Mouse (Mus musculus): ENCODE measurements around the gene Agbl5.

Gene Agbl5

DNA sequence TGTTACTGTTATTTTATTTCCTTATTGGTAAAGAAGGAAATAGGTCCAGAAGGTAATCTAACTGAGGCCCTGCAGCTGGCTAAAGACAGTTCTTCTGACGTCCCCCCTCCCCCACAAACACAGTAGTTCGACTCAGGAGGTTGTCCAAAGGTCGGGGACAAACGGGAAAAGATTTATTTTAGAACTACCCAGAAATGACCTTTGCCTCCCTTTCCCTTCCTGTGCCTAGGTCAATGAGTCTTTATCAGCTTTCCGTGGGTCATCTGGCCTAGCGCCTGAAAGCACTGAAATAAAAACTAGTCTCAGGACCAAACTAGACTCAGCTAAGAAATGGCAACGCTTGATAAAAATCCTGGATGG, 20.8 kb downstream of the Agbl5 start:
- no peaks in the 10 kb centered on the region for H3K27me3 ChIP-seq (ENCODE audit: control insufficient read depth, insufficient read depth, low read length, poor library complexity, severe bottlenecking)
- no peak for DNase-seq (ENCODE audit: low read depth, low spot score)
- 0 out of 2 replicates have a peak, but pooled peaks cover 2% of the 10 kb centered on the region for H3K36me3 ChIP-seq (ENCODE audit: control insufficient read depth, insufficient read depth, low read length, poor library complexity, severe bottlenecking)

DNA sequence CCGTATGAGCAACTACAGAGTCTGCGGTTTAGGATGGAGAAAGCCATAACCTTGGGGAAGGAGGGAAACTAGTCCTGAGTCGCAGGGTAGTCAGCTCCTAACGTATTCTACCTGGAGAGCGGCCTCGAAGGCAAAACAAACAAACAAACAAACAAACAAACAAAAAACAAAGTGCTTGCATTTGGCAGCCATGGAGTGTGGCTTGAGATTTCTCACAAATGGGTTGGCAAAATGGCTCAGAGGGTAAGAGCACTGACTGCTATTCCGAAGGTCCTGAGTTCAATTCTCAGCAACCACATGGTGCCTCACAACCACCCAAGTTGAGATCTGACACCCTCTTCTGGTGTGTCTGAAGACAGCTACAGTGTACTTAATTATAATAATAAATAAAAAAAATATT, 21.4 kb downstream of the Agbl5 start:
- no peaks in the 10 kb centered on the region for H3K27me3 ChIP-seq (ENCODE audit: control insufficient read depth, insufficient read depth, low read length, poor library complexity, severe bottlenecking)
- H3K36me3 ChIP-seq (ENCODE audit: control insufficient read depth, insufficient read depth, low read length, poor library complexity, severe bottlenecking): 0 out of 2 replicates have a peak, but pooled peaks cover 2% of the 10 kb centered on the region
- no peak for DNase-seq (ENCODE audit: low read depth, low spot score)

DNA sequence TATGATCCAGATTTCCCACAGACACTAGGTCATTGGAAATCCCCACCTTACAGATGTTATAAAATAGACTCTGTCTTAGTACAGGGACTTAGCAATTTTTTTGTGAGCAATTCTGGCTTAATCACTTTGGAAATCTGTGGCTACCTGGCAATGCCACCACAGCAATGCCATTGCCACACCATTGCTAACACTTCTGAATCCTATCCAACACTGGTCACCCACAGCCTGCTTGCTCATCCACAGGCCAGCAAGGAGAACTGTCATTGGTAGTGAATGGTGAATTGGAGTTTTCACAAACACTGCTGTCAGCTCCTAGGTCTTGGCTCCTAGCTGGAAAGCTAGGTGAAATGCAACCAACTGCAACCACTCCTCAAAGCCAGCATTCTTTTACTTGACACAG, 22.0 kb downstream of the Agbl5 start:
- Histone ChIP-seq H3K27me3 (ENCODE audit: control insufficient read depth, insufficient read depth, low read length, poor library complexity, severe bottlenecking) (no peaks in the 10 kb centered on the region), H3K36me3 (ENCODE audit: control insufficient read depth, insufficient read depth, low read length, poor library complexity, severe bottlenecking) (0 out of 2 replicates have a peak, but pooled peaks cover 1% of the 10 kb centered on the region)
- DNase-seq (ENCODE audit: low read depth, low spot score): no peak

DNA sequence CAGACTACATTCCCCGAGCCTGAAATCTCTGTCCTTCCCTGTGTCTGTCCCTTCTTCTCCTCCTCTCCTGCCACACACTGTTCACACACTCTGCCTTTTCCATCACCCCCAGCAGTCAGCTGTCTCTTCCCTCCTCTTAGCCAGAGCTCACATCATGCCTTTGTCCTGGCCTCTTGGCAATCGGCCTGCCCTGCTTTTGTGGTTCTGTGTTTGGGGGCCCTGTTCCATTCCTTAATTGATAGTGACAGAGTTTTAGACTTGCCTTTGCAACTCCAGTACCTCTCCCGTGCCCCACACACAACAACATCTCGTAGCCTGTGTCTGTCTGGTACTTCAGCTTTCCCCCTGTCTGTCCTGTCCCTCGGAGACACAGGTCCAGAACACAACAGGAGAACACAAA, 23.7 kb downstream of the Agbl5 start:
- Histone ChIP-seq H3K36me3 (ENCODE audit: control insufficient read depth, insufficient read depth, low read length, poor library complexity, severe bottlenecking) (no peaks in the 10 kb centered on the region), H3K27me3 (ENCODE audit: control insufficient read depth, insufficient read depth, low read length, poor library complexity, severe bottlenecking) (no peaks in the 10 kb centered on the region)
- DNase-seq (ENCODE audit: low read depth, low spot score): no peak

DNA sequence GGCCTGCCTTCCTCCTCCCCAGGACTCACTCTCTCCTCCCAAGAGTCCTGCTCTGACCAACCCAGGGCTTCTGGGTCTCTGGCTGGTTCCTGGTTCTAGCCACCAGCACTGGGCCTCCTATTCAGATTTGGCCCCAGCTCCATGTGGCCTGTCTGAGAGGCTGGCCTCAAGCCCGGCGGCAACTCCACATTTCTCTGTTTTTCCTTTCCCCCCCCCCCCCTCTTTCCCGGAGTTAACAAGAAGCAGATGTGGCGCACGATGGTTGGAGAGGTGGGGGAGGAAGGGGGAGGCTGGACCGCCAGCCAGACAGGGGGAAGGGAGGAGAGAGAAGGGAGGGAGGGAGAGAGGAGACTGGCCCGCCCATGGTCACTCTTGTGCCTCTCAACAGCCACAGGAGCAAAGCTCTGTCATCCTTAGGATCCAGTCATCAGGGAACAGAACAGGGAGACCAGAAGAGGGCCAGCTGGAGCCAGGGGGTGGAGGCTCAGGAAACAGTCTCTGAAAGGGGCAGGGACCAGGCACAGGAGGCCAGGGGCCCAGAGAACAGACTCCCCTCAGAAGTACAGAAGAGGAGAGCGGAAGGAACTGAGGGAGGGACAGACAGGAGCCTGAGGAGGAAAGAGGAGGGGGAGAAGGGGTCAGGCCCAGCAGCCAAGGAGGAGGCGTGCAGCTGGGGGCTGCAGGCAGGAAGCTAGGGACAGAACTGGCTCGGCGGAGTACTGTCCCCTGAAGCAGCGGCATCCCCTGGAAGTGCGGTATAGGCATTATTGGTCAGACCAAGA, 24.8 kb downstream of the Agbl5 start, which contains the start of gene Emilin1:
Gene Emilin1 (plus strand): TSS at position 343 of the 782 bp plus-strand sequence.
- Histone ChIP-seq H3K36me3 (ENCODE audit: control insufficient read depth, insufficient read depth, low read length, poor library complexity, severe bottlenecking) (no peaks in the 10 kb centered on the region), H3K27me3 (ENCODE audit: control insufficient read depth, insufficient read depth, low read length, poor library complexity, severe bottlenecking) (no peaks in the 10 kb centered on the region)
- no peak for DNase-seq (ENCODE audit: low read depth, low spot score)

DNA sequence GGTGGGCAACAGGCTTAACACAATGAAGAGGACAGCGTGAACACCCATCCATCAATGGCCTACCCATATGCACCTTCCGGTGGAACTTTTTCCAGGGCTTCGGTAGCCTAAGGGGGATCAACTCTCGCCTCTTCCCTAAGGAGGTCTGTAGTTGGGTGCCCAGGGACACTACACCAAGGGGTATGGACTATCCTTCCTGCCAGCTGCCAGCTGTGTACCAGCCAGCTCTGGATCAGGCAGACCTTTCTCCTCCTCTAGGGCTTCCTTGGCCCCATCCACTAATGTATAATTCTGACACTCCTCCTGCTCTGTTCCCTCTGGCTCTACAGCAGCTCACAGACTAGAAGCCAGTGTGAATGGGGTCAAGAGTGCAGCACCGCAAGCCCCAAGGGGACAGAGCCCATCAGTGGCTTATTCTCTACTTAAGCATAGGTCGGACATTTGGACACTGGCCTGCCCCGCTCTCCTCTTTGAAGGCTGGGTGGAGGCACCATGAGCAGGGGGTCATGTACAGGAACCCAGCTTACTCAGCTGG, 25.7 kb downstream of the Agbl5 start:
- Histone ChIP-seq H3K36me3 (ENCODE audit: control insufficient read depth, insufficient read depth, low read length, poor library complexity, severe bottlenecking) (no peaks in the 10 kb centered on the region), H3K27me3 (ENCODE audit: control insufficient read depth, insufficient read depth, low read length, poor library complexity, severe bottlenecking) (no peaks in the 10 kb centered on the region)
- DNase-seq (ENCODE audit: low read depth, low spot score): no peak

DNA sequence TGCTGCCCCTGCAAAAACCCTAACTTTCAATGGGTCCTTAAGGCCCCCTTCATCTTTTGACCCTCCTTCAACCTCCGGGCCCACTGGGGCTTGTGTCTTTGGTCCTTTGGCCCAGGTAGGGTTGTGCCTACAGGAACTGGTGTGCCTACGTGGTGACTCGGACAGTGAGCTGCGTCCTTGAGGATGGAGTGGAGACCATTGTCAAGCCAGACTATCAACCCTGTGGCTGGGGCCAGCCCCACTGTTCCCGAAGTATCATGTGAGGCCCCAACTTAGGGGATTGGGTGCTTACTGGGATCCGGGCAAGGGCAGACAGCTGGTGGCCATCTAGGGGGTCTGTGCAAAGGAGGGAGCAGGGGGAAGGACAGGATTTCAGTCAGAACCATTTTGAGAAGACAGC, 26.4 kb downstream of the Agbl5 start:
- Histone ChIP-seq H3K27me3 (ENCODE audit: control insufficient read depth, insufficient read depth, low read length, poor library complexity, severe bottlenecking) (no peaks in the 10 kb centered on the region), H3K36me3 (ENCODE audit: control insufficient read depth, insufficient read depth, low read length, poor library complexity, severe bottlenecking) (no peaks in the 10 kb centered on the region)
- no peak for DNase-seq (ENCODE audit: low read depth, low spot score)

DNA sequence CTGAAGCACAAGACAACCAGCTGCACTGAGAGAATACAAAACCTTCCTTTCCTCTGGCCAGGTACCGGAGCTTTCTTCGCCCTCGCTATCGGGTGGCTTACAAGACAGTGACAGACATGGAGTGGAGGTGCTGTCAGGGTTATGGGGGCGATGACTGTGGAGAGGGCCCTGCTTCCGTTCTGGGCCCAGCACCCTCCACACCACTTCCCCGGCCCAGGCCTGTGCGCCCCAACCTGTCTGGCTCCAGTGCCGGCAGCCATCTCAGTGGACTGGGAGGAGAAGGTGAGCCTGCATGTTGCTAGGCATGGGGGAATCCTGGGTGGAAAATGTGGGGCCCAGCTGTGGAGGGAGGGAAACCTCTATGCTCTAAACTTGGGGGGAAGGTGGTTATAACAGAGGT, 27.0 kb downstream of the Agbl5 start:
- Histone ChIP-seq H3K36me3 (ENCODE audit: control insufficient read depth, insufficient read depth, low read length, poor library complexity, severe bottlenecking) (no peaks in the 10 kb centered on the region), H3K27me3 (ENCODE audit: control insufficient read depth, insufficient read depth, low read length, poor library complexity, severe bottlenecking) (no peaks in the 10 kb centered on the region)
- DNase-seq (ENCODE audit: low read depth, low spot score): no peak

DNA sequence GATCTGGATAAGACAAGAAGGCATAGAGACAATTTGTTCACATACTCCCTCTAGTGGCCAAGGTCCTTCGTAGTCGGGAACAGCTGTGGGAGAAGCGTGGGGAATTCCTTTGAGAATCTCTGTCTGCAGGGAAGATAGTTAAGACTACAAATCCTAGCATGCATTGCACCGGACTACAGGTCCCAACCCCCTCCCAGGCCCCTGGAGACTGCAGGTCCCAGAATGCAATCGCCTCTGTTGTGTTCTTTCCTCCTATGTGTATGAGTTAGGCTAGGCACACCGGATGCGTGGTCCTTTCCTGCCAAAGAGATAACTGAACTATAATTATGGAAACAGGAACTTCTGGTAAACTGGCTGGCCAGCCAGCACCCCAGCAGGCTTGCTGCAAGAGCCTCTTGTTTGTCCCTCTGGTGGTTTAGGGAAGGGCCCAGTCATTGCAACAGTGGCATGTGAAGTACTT, 27.5 kb downstream of the Agbl5 start:
- Histone ChIP-seq H3K36me3 (ENCODE audit: control insufficient read depth, insufficient read depth, low read length, poor library complexity, severe bottlenecking) (no peaks in the 10 kb centered on the region), H3K27me3 (ENCODE audit: control insufficient read depth, insufficient read depth, low read length, poor library complexity, severe bottlenecking) (no peaks in the 10 kb centered on the region)
- peak; percentile 76 for DNase-seq (ENCODE audit: low read depth, low spot score)

DNA sequence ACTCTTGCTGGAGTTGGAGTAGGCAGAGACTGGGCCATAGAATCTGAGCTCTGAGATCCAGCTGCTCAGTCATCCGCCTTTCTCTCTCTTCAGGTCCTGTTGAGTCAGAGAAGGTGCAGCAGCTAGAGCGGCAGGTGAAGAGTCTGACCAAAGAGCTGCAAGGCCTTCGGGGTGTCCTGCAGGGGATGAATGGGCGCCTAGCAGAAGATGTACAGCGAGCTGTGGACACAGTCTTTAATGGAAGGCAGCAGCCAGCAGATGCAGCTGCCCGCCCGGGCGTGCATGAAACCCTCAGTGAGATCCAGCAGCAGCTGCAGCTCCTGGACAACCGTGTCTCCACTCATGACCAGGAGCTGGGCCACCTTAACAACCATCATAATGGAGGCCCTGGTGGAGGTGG, 28.3 kb downstream of the Agbl5 start:
- Histone ChIP-seq H3K36me3 (ENCODE audit: control insufficient read depth, insufficient read depth, low read length, poor library complexity, severe bottlenecking) (no peaks in the 10 kb centered on the region), H3K27me3 (ENCODE audit: control insufficient read depth, insufficient read depth, low read length, poor library complexity, severe bottlenecking) (no peaks in the 10 kb centered on the region)
- no peak for DNase-seq (ENCODE audit: low read depth, low spot score)

DNA sequence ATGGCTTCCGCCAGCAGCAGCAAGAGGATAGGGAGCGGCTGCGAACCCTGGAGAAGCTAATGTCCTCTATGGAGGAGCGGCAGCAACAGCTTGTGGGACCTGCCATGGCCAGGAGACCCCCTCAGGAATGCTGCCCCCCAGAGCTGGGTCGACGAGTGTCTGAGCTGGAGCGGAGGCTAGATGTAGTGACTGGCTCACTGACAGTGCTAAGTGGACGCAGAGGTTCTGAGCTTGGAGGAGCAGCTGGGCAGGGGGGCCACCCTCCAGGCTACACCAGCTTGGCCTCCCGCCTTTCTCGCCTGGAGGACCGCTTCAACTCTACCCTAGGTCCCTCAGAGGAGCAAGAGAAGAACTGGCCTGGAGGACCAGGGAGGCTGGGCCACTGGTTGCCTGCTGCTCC, 28.9 kb downstream of the Agbl5 start:
- H3K36me3 ChIP-seq (ENCODE audit: control insufficient read depth, insufficient read depth, low read length, poor library complexity, severe bottlenecking): no peaks in the 10 kb centered on the region

DNA sequence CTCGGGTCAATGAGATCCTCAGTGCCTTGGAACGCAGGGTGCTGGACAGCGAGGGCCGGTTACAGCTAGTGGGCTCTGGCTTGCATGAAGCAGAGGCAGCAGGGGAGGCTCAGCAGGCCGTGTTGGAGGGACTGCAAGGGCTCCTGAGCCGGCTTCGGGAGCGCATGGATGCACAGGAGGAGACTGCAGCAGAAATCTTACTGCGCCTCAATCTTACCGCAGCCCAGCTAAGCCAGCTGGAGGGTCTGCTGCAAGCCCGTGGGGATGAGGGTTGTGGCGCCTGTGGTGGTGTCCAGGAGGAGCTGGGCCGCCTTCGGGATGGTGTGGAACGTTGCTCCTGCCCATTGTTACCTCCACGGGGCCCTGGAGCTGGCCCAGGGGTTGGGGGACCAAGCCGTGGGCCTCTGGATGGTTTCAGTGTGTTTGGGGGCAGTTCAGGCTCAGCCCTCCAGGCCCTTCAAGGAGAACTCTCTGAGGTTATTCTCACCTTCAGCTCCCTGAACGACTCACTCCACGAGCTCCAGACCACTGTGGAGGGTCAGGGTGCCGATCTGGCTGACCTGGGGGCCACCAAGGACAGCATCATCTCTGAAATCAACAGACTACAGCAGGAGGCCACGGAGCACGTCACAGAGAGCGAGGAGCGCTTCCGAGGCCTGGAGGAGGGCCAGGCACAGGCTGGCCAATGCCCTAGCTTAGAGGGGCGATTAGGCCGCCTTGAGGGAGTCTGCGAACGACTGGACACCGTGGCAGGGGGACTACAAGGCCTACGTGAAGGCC, 29.6 kb downstream of the Agbl5 start:
- no peaks in the 10 kb centered on the region for H3K36me3 ChIP-seq (ENCODE audit: control insufficient read depth, insufficient read depth, low read length, poor library complexity, severe bottlenecking)
- H3K27me3 ChIP-seq (ENCODE audit: control insufficient read depth, insufficient read depth, low read length, poor library complexity, severe bottlenecking): no peaks in the 10 kb centered on the region
- DNase-seq (ENCODE audit: low read depth, low spot score): no peak

More for the DNA sequence above, 28.9 kb downstream of the Agbl5 start:
- DNase-seq (ENCODE audit: low read depth, low spot score): no peak
- H3K27me3 ChIP-seq (ENCODE audit: control insufficient read depth, insufficient read depth, low read length, poor library complexity, severe bottlenecking): no peaks in the 10 kb centered on the region

DNA sequence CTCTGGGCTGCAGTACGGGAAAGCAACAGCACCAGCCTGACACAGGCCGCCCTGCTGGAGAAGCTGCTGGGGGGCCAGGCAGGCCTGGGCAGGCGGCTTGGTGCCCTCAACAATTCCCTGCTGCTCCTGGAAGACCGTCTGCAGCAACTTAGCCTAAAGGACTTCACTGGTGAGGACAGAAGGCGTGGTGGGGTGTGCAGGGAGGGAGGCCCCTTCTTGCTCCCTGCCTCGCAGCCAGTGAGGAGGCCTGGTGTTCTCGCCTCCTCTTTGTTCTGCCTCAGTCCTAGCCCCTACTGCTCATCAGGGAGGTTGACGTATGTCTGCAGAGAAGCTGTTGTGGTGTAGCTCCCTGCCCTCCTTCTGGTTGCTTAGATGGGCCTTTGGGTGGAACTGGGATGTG, 30.2 kb downstream of the Agbl5 start:
- DNase-seq (ENCODE audit: low read depth, low spot score): no peak
- no peaks in the 10 kb centered on the region for H3K36me3 ChIP-seq (ENCODE audit: control insufficient read depth, insufficient read depth, low read length, poor library complexity, severe bottlenecking)
- H3K27me3 ChIP-seq (ENCODE audit: control insufficient read depth, insufficient read depth, low read length, poor library complexity, severe bottlenecking): no peaks in the 10 kb centered on the region

DNA sequence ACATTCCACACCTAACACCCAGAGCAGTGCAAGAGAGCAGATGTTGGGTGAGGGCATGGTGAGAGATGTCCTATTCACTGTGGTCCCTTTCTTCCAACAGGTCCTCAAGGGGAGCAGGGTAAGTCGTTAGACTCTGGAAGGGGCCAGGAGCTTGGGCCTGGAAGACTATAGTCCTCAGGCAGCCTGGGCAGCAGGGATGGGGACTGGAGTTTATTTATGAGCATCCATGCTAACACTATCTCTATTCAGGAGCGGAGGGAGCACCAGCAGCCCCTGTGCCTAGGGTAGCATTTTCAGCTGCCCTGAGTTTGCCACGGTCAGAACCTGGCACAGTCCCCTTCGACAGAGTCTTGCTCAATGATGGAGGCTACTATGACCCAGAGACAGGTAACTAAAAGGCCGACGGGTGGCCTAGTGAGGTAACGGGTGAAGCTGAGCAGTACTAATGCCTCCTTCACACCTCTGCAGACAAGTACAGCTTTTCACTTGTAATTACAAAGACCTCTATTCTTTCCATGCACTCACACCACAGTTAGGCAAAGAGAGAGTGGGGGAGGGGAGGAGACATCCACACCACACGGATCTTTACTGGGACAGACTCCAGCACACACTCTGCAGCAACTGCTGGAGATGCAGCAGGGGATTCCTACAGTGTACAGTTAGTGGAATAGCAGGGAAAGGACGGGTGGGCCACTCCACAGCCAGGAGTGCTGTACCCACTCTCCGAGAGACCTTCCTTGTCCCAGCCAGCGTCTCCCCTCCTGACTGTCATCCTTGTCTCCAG, 31.5 kb downstream of the Agbl5 start:
- H3K27me3 ChIP-seq (ENCODE audit: control insufficient read depth, insufficient read depth, low read length, poor library complexity, severe bottlenecking): no peaks in the 10 kb centered on the region
- DNase-seq (ENCODE audit: low read depth, low spot score): no peak
- H3K36me3 ChIP-seq (ENCODE audit: control insufficient read depth, insufficient read depth, low read length, poor library complexity, severe bottlenecking): no peaks in the 10 kb centered on the region
